Mouse (Mus musculus) heart, adult 2 months (tissue): ENCODE measurements around the gene Pdxp.

Experiments
- CTCF ChIP-seq: fragments of 200-600 bp; IDR thresholded peaks from 2 replicates; pipeline ENCODE4 v1.8.1; 2022; ENCODE audit warnings: antibody characterized with exemption, mild to moderate bottlenecking, moderate library complexity
- POLR2A ChIP-seq: fragments of 200-500 bp; IDR thresholded peaks from 2 replicates; pipeline ENCODE4 v1.6.1; 2011; ENCODE audit warnings: mild to moderate bottlenecking, low read depth, low read length, control low read depth; ENCODE audit not compliant: insufficient read depth

- no peak for TF ChIP-seq CTCF
- no peak for TF ChIP-seq POLR2A
Measured at GRCm38 (mm10) chr15:78919914-78920313, 6.2 kb downstream of the Pdxp start.
